Mouse (Mus musculus) lung, postnatal 25 days (tissue): ENCODE data around the gene Ccdc34.

Experiments used
- DNase-seq: peaks from one replicate; pipeline ENCODE4 v3.0.0; 2022; ENCODE audit warnings: low spot score

Gene Ccdc34

GRCm38 (mm10) chr2:109996411-109996810, 21.2 kb upstream of the Ccdc34 start:
- no peak for DNase-seq

- no peak for DNase-seq
These were observed 12.9 kb upstream of the Ccdc34 start for GRCm38 (mm10) chr2:110004668-110005067.

- DNase-seq = no peak
These were observed 12.5 kb upstream of the Ccdc34 start for GRCm38 (mm10) chr2:110005164-110005563.

GRCm38 (mm10) chr2:110005596-110006239, 11.9 kb upstream of the Ccdc34 start:
- DNase-seq = no peak

- DNase-seq = no peak
These were observed 10.0 kb upstream of the Ccdc34 start for GRCm38 (mm10) chr2:110007423-110008267.

- DNase-seq = no peak
These were observed 8.2 kb upstream of the Ccdc34 start for GRCm38 (mm10) chr2:110009449-110009848.

GRCm38 (mm10) chr2:110012184-110012725, 5.4 kb upstream of the Ccdc34 start:
- DNase-seq = no peak

GRCm38 (mm10) chr2:110017087-110017486, 530 bp upstream of the Ccdc34 start:
- no peak for DNase-seq

GRCm38 (mm10) chr2:110019656-110020055, 2.0 kb downstream of the Ccdc34 start:
- DNase-seq = no peak

- no peak for DNase-seq
These were observed 2.8 kb downstream of the Ccdc34 start for GRCm38 (mm10) chr2:110020430-110020829.

- DNase-seq = no peak
These were observed 18.6 kb downstream of the Ccdc34 start for GRCm38 (mm10) chr2:110036265-110036664.

GRCm38 (mm10) chr2:110036665-110037064, 19.0 kb downstream of the Ccdc34 start:
- DNase-seq = no peak

- DNase-seq = no peak
These were observed 19.6 kb downstream of the Ccdc34 start for GRCm38 (mm10) chr2:110037221-110037620.

GRCm38 (mm10) chr2:110038341-110038740, 20.7 kb downstream of the Ccdc34 start:
- DNase-seq = no peak

GRCm38 (mm10) chr2:110042861-110043760, 25.5 kb downstream of the Ccdc34 start:
- no peak for DNase-seq

GRCm38 (mm10) chr2:110058424-110058823, 40.8 kb downstream of the Ccdc34 start:
- DNase-seq = no peak

GRCm38 (mm10) chr2:110063131-110063530, 45.5 kb downstream of the Ccdc34 start:
- no peak for DNase-seq

GRCm38 (mm10) chr2:110068916-110069315, 51.3 kb downstream of the Ccdc34 start:
- DNase-seq = no peak

GRCm38 (mm10) chr2:110073023-110073422, 55.4 kb downstream of the Ccdc34 start:
- DNase-seq = no peak

- no peak for DNase-seq
These were observed 57.2 kb downstream of the Ccdc34 start for GRCm38 (mm10) chr2:110074646-110075452.

GRCm38 (mm10) chr2:110077240-110077639, 59.6 kb downstream of the Ccdc34 start:
- no peak for DNase-seq
